Mouse (Mus musculus): ENCODE measurements around the gene Cga. TPM values are rescaled to one million over a fixed set of nuclear protein-coding genes. Genes with fewer than 3 reads are reported as not detected.

The Cga gene
- total RNA-seq, 2 experiments from 2014 or later = not detected

GRCm38 (mm10) chr4:34881851-34882250 lies 11.7 kb upstream of the Cga start:
- H3K4me3 ChIP-seq = peak overlapping the region; percentile 71
- DNase-seq (ENCODE audit: low spot score in 2 of 2) = no peak
- no peak for TF ChIP-seq CTCF (conservative IDR thresholded peaks at IDR 0.05)
- peak overlapping the region; percentile 99 for H3K27ac ChIP-seq

DNA sequence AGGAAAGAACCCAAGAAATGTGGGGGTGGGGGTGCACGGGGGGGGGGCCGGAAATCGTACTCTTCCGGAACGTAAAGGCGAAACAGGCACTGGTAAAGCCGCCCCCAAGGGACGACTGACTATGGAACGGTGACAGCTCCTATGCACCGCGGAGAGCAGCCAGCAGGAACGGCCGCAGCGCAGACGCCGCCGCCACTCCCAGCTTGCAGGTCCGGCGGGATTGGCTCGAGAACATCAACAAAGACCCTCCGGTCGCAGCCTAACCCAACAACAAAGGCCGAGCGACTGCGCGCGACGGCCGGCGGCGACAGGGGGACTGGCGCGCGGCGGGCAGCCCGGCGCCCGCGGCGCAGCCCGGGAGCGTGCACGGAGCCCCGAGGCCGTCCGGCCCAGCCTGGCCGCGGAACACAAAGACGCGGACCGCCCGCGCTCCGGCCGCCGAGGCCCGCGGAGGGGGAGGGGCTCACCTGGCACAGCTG lies 11.2 kb upstream of the Cga start:
- no peak for TF ChIP-seq CTCF (conservative IDR thresholded peaks at IDR 0.05)
- DNase-seq (ENCODE audit: low spot score in 2 of 2) = peak; percentile 19 to 24
- H3K27ac ChIP-seq = peak overlapping the region; percentile 99

DNA sequence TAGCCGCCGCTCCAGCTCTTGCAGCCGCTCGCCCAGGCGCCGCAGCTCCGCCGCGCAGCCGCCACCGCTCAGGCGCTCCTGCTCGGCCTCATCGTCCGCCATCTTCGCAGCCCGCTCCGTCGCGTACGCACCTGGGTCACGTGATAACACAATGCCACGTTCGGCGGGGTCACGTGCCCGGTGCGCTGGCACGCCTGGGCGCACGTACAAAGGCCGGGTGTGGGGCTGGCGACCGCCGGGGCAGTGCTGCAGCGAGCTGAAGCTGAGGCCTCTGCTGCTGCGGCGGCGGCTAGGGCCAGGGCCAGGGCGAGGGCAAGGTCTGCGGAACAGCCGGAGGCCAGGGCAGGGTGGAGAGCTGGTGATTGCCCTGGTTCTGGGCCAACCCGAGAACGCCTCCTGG lies 10.8 kb upstream of the Cga start, which contains the start of gene Zfp292:
TSS of gene Zfp292 (minus strand) at position 143 of the 400 bp plus-strand sequence.
- H3K4me3 ChIP-seq = peak within 1 kb of the TSS; percentile 71
- peak; percentile 93 to 94 for DNase-seq (ENCODE audit: low spot score in 2 of 2)
- no peak for TF ChIP-seq CTCF (conservative IDR thresholded peaks at IDR 0.05)
- H3K27ac ChIP-seq = peak within 1 kb of the TSS; percentile 99

More for the DNA sequence above, 11.2 kb upstream of the Cga start:
- H3K4me3 ChIP-seq = peak overlapping the region; percentile 71

DNA sequence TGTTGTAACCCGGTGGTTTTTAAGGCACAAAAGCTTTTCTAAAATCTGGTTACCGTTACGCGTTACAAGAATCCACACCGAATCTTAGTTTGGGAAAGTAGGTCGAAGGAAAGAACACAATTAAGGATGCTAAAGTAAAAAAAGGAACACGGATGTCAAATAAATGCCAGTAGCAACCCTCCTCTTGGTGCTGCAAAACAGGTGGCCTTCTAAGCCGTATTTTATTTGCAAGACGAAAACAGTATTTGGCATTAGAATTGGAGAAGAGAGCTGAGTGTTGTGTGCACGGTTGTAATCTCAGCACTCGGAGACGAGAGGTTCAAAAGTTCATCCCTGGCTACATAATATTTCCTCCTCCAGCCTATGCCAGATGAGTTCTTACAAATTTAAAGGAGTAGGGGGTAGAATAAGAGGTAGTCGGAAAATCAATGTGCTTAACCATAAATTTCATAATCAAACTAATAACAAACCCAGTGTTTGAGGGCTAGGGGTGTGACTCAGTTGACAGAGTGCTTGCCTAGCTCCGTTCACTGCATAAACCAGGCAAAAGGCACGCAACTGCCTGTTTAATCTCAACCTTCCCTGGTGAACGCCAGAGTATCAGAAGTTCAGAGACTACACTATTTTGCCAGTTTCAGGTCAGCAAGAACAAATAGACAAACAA lies 10.1 kb upstream of the Cga start:
- TF ChIP-seq CTCF (conservative IDR thresholded peaks at IDR 0.05) = no peak
- Histone ChIP-seq H3K27ac (peak overlapping the region; percentile 99), H3K4me3 (peak overlapping the region; percentile 71)
- DNase-seq (ENCODE audit: low spot score in 2 of 2) = no peak

- Histone ChIP-seq H3K27ac (no peak overlapping the region), H3K4me3 (no peak overlapping the region)
- DNase-seq (ENCODE audit: low spot score in 2 of 2) = no peak
- no peak for TF ChIP-seq CTCF (conservative IDR thresholded peaks at IDR 0.05)
Observed at GRCm38 (mm10) chr4:34885631-34886351, 7.8 kb upstream of the Cga start.

DNA sequence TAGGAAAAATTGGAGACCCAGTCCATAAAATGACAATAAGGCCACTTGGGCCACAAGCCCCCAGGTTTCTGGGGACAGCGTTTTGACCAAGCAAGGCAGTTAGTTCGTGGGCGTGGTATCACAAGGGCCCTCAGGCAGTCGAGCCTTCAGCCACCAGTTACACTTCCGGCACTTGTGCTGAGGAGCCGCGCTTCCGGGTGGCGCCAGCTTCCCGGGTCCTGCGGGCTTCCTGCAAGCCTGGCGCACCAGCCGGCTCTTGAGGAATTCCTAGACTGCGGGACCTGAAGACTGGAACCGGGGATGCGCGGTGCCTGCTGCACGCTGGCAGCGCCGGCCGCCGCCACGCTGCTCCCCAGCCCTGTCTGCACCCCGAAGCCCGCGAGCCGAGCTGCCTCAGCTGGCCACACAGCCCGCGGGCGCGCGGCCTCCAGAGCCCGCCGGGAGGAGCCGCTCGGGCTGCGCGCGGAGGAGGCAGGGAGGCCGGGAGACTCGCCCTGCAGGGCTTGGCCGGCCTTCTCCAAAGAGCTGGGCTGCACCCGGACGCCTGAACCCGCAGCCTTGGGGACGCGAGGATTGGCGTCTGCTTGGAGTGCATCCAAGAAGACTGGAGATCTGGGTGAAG lies 7.0 kb upstream of the Cga start:
- peak; percentile 60 to 62 for DNase-seq (ENCODE audit: low spot score in 2 of 2)
- Histone ChIP-seq H3K27ac (peak overlapping the region; percentile 91), H3K4me3 (peak overlapping the region; percentile 76)
- TF ChIP-seq CTCF (conservative IDR thresholded peaks at IDR 0.05) = peak; percentile 42

DNA sequence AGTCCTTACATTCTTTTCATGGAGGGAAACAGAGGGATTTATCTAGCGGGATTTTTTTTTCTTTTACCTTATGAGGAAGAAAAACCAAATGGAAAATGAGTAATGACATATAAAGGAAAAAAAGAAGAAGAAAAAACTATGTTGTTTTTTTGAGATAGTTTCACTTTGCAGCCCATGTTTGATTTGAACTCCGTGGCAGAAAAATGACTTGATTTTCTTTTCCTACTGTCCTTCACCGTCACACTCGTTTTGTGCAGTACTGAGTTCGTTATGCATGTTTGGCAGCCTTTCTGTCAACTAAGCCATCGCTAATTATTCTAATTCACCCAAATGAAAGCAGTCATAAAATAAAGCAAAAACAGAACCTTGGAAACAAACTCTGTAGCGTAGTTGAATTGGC lies 6.3 kb upstream of the Cga start:
- Histone ChIP-seq H3K4me3 (peak overlapping the region; percentile 76), H3K27ac (peak overlapping the region; percentile 91)
- no peak for TF ChIP-seq CTCF (conservative IDR thresholded peaks at IDR 0.05)
- no peak for DNase-seq (ENCODE audit: low spot score in 2 of 2)

- no peak for DNase-seq (ENCODE audit: low spot score in 2 of 2)
- H3K27ac ChIP-seq = no peak overlapping the region
- no peak overlapping the region for H3K4me3 ChIP-seq
- TF ChIP-seq CTCF (conservative IDR thresholded peaks at IDR 0.05) = no peak
Observed at GRCm38 (mm10) chr4:34889101-34889811, 4.3 kb upstream of the Cga start.

DNA sequence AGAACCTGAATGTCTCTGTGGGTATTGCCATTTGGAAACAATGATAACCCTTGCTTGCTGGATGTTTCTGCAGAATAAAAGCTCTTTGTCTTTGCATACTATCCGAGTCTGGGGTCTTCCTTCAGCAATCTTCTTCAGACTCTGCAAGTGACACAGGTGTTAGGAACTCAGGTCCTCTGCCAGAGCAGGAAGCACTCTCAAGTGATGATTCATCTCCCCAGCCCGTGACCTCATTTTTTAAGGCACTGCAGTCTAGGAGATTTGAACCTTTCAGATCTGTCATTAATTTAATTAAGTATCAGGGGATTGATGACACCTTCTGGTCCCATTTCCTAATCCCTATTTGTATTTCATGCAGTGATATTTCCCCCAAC lies 3.8 kb upstream of the Cga start:
- no peak for DNase-seq (ENCODE audit: low spot score in 2 of 2)
- H3K27ac ChIP-seq = no peak overlapping the region
- no peak for TF ChIP-seq CTCF (conservative IDR thresholded peaks at IDR 0.05)
- no peak overlapping the region for H3K4me3 ChIP-seq

GRCm38 (mm10) chr4:34898497-34898896 lies 4.9 kb downstream of the Cga start:
- TF ChIP-seq CTCF (conservative IDR thresholded peaks at IDR 0.05) = no peak
- H3K4me3 ChIP-seq = no peak overlapping the region
- DNase-seq (ENCODE audit: low spot score in 2 of 2) = no peak

GRCm38 (mm10) chr4:34899322-34899721 lies 5.7 kb downstream of the Cga start:
- no peak for TF ChIP-seq CTCF (conservative IDR thresholded peaks at IDR 0.05)
- H3K4me3 ChIP-seq = no peak overlapping the region

More at GRCm38 (mm10) chr4:34898497-34898896, 4.9 kb downstream of the Cga start:
- no peak overlapping the region for H3K27ac ChIP-seq

GRCm38 (mm10) chr4:34900155-34900554 lies 6.6 kb downstream of the Cga start:
- H3K4me3 ChIP-seq = peak overlapping the region; percentile 32

More at GRCm38 (mm10) chr4:34899322-34899721, 5.7 kb downstream of the Cga start:
- H3K27ac ChIP-seq = no peak overlapping the region
- DNase-seq (ENCODE audit: low spot score in 2 of 2) = no peak

More at GRCm38 (mm10) chr4:34900155-34900554, 6.6 kb downstream of the Cga start:
- DNase-seq (ENCODE audit: low spot score in 2 of 2) = peak; percentile 44 to 66
- H3K27ac ChIP-seq = no peak overlapping the region
- TF ChIP-seq CTCF (conservative IDR thresholded peaks at IDR 0.05) = no peak

All from layer of hippocampus, adult 2 months (tissue).